Mouse (Mus musculus) ovary, adult 18-20 months (tissue): Measurements from ENCODE around the gene Nlrp9a.
"Not testable (repeated sequence)": the region's sequence is repeated elsewhere in the genome, so short reads cannot be mapped to it uniquely, and the experiment has no call there.

ENCODE experiments used
- DNase-seq: peaks from one replicate; pipeline ENCODE4 v3.0.0; 2022; ENCODE audit warnings: low spot score, mixed read lengths

The Nlrp9a gene

DNA sequence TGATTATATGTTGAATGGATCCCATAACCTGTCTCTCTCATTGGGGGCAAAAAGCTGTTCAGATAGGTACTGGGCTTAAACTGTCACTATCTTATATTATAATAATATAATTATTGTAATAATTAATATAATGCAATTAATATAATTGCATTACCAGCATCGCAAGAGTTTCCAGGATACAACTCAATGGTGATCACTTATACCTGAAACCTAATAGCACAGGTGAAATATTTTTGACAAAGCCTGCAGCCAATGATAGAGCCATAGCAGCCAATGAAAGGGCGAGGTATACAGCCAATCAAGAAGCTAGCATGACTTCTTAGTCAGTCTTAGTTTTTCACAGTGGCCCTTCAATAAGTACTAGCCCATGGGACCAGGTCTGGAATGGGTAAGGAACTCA is at the start of gene Nlrp9a:
Gene Nlrp9a (plus strand): TSS at position 301 of the 400 bp plus-strand sequence.
- not testable (repeated sequence) for DNase-seq

DNA sequence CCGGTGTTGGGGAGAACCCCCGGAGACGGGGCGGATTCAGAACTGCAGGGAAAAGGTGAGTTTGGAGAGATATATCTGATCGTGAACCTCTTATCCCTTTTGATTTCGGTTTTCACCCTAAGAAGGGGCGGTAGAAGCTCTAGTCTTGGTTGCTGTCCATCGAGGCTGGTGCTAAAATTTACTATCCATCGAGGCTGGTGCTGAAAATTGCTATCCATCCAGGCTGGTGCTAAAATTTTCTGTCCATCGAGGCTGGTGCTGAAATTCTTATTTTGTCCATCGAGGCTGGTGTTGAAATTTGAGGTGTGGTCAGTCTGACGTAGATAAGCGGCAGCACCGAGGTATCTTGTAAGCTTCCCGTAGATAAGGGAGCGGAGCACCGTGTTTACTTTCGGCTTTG is 45.3 kb upstream of the Nlrp9a start:
- DNase-seq: not testable (repeated sequence)

DNA sequence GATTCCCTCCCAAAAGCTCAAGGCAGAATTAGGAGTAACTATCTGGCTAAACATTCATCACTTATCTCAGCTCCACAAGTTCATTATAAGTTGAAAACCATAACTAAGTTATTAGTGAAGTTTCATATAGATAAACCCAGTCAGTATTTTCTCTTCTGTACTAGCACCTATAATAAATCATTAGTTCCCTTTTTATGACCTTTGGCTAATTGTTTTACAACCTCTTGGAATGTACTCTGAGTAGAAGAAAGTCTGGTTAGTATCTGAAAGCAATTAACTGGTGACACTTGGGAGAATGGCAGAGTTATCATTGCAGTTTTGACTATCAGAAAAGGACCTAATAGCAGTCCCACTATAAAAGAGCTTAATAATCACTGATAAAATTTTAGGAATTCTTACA is 54.3 kb downstream of the Nlrp9a start:
- no peak for DNase-seq

DNA sequence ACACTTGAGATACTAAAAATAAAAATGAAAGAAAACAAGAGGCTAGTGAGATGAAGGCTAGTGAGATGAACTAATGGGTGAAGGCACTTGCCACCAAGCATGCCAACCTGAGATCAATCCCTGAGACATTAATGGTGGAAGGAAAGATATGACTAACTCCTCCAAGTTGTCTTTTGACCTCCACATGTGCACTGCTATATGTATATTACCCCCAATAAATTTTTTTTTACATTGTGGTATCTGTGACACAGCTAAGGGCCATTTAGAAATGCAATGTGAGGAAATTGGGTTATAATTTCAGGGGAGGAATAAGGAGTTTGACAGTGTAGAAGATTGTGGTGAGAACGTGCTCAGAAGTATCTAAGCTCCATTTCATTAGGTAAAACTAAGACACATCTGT is 55.0 kb downstream of the Nlrp9a start:
- DNase-seq: no peak

DNA sequence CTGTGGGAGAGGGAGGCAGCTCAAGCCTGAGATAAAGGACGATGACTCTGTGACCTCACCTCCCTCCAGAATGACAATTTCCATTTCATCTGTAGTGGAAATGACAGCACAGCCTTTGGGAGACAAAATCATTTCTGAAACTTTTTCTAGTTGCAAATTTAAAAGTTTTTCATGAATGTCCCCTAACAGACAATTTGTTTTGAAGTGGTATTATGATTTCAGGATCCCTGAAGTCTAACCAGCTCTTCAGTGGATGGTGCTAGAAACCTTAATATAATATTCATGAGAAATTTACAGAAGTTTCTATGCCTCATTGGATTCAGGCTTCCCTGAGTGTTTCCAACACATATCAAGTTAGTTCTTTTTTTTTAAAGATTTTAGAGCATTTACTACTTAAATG is 83.5 kb downstream of the Nlrp9a start, which contains the start of gene Vmn1r185:
Gene Vmn1r185 (minus strand): TSS at position 101 of the 400 bp plus-strand sequence.
- not testable (repeated sequence) for DNase-seq
